Mouse (Mus musculus): ENCODE measurements around the gene Oas2. TPM values are rescaled to one million over a fixed set of nuclear protein-coding genes. Genes with fewer than 3 reads are reported as not detected.

The Oas2 gene
- 0.94 and 1.2 TPM in 2 replicates for polyA plus RNA-seq (2015; fragmentation: Nextera tagmentation; extraction: Ambion mirVana)

DNA sequence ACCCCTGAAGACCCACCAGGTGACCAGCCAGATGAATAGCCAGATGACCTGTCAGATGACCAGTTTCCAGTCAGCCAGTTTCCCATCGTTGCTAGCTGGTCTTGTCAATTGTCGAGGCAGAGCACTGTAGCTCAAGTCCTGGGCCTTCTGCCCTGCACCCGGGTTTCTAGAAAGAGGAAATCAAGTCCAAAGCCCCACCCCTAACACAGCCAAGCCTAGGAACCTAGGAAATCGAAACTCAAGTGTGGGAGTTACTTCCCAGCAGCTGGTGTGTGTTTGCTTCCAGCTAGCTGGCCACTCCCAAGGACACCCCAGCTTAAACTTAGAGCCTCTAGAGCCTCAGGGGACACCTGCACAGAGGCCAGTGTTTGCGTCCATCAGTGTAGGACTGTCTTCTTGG, at the start of gene Oas2:
TSS of gene Oas2 (minus strand) at position 166 of the 400 bp plus-strand sequence.

GRCm38 (mm10) chr5:120795480-120796034, 45.9 kb upstream of the Oas2 start, which contains the start of gene Oas1e:
TSS of gene Oas1e (minus strand) at chr5:120795530.

GRCm38 (mm10) chr5:120777478-120777877, 27.8 kb upstream of the Oas2 start, which contains the start of gene Oas3:
TSS of gene Oas3 (minus strand) at chr5:120777661.

DNA sequence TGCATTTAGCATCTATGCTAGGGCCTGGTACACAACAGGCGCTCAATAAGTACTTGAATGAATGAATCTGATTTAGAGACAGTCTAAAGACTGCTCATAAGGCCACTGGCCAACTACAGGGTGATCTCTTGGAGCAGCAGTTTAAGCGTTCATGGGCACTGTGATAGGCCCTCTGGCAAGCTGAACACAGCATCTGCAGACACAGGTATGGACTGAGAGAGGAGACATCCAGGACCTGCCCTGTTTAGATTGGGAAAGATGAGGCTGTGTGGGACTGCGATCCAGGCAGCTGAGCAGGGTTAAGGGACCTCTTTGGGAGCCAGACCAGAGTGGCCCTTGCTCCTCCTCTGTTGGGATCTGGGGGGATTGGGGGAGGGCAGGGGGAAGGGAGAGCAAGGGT, 37.8 kb downstream of the Oas2 start, which contains the start of gene Dtx1:
TSS of gene Dtx1 (minus strand) at position 101 of the 400 bp plus-strand sequence.

Other genes starting within 250 kb of the Oas2 start
- 45.5 and 49.0 TPM in 2 replicates for gene Plbd2, start 246.2 kb downstream of the Oas2 start, polyA plus RNA-seq (2015; fragmentation: Nextera tagmentation; extraction: Ambion mirVana)
- gene Slc8b1, start 238.7 kb downstream of the Oas2 start, polyA plus RNA-seq (2015; fragmentation: Nextera tagmentation; extraction: Ambion mirVana) = 11.8 and 14.4 TPM in 2 replicates
- 22.4 and 22.6 TPM in 2 replicates for gene Tpcn1, start 161.2 kb downstream of the Oas2 start, polyA plus RNA-seq (2015; fragmentation: Nextera tagmentation; extraction: Ambion mirVana)
- 0.11 and 0.17 TPM in 2 replicates for gene Iqcd, start 160.8 kb downstream of the Oas2 start, polyA plus RNA-seq (2015; fragmentation: Nextera tagmentation; extraction: Ambion mirVana)
- gene Rita1, start 137.3 kb downstream of the Oas2 start, polyA plus RNA-seq (2015; fragmentation: Nextera tagmentation; extraction: Ambion mirVana) = 5.2 and 7.4 TPM in 2 replicates
- gene Ddx54, start 137.1 kb downstream of the Oas2 start, polyA plus RNA-seq (2015; fragmentation: Nextera tagmentation; extraction: Ambion mirVana) = 15.5 and 16.5 TPM in 2 replicates
- not detected in 2 replicates for gene Cfap73, start 115.6 kb downstream of the Oas2 start, polyA plus RNA-seq (2015; fragmentation: Nextera tagmentation; extraction: Ambion mirVana)
- gene Rasal1, start 101.0 kb downstream of the Oas2 start, polyA plus RNA-seq (2015; fragmentation: Nextera tagmentation; extraction: Ambion mirVana) = 0.22 TPM in 2 replicates
- gene Dtx1, start 37.9 kb downstream of the Oas2 start, polyA plus RNA-seq (2015; fragmentation: Nextera tagmentation; extraction: Ambion mirVana) = 0.62 and 0.68 TPM in 2 replicates
- gene Oas3, start 27.8 kb upstream of the Oas2 start, polyA plus RNA-seq (2015; fragmentation: Nextera tagmentation; extraction: Ambion mirVana) = 0.14 and 0.37 TPM in 2 replicates
- gene Oas1e, start 45.7 kb upstream of the Oas2 start, polyA plus RNA-seq (2015; fragmentation: Nextera tagmentation; extraction: Ambion mirVana) = 0.08 and 0.23 TPM in 2 replicates
- gene Oas1c, start 62.7 kb upstream of the Oas2 start, polyA plus RNA-seq (2015; fragmentation: Nextera tagmentation; extraction: Ambion mirVana) = 0.28 and 0.45 TPM in 2 replicates
- 0.74 TPM in 1 of 2 replicates, not detected in the other for gene Oas1f, start 97.5 kb upstream of the Oas2 start, polyA plus RNA-seq (2015; fragmentation: Nextera tagmentation; extraction: Ambion mirVana)
- not detected in 2 replicates for gene Oas1h, start 111.6 kb upstream of the Oas2 start, polyA plus RNA-seq (2015; fragmentation: Nextera tagmentation; extraction: Ambion mirVana)
- gene Oas1g, start 137.8 kb upstream of the Oas2 start, polyA plus RNA-seq (2015; fragmentation: Nextera tagmentation; extraction: Ambion mirVana) = 0.64 and 0.87 TPM in 2 replicates
- gene Oas1a, start 157.7 kb upstream of the Oas2 start, polyA plus RNA-seq (2015; fragmentation: Nextera tagmentation; extraction: Ambion mirVana) = 3.6 and 4.4 TPM in 2 replicates
- gene Oas1d, start 164.7 kb upstream of the Oas2 start, polyA plus RNA-seq (2015; fragmentation: Nextera tagmentation; extraction: Ambion mirVana) = not detected in 2 replicates